Mouse (Mus musculus): ENCODE results near the gene Gng8. TPM values are rescaled to one million over a fixed set of nuclear protein-coding genes. Genes with fewer than 3 reads are reported as not detected.

Gene Gng8
- total and polyA plus RNA-seq, 2 experiments = 0.26 TPM; not detected in 1

DNA sequence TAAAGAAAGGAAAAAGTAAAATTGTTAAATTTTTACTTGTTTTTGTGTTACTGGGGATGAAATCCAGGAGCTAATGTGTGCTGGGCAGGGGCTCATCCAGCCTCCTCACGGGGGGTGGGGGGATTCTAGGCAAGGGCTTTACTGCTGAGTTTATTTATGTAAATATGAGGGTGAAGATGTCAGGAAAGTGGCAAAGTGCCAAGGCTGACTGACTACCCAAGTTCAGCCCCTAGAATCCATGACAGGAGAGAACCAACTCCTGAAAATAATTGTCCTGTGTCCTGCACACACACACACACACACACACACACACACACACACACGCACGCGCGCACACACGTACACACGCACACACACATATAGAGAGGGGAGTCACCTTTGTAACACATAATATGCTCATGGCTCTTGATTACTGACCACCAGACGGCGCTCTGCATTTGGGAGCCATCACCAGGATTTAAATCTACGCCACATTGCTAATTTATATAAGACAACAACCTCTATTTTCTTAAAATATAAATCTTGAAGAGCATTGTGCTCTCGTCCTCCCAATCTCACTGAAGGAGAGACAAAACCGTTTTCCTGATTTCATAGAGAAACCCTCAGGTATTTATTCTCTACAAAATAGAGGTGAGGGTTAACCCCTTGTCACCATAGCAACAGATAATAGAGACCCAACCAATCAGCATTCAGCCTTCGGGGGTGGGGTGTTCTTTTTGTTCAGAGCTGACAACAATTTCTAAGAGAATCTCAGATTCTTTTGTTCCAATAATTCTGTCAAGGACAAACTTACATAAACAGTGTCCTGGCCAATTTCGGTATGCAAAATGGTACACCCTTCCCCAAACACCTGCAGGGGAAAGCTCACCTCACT is 41.4 kb downstream of the Gng8 start:
- Histone ChIP-seq H3K36me3 (ENCODE audit: control insufficient read depth, insufficient read depth, low read length) (no peaks in the 10 kb centered on the region), H3K4me3 (ENCODE audit: insufficient read depth, low read depth, low read length) (no peak overlapping the region), H3K9ac (ENCODE audit: low read depth, low read length) (no peak overlapping the region), H3K27ac (replicated peaks; ENCODE audit: insufficient read depth, low read depth, low read length) (no peak overlapping the region), H3K27me3 (ENCODE audit: control insufficient read depth, insufficient read depth, low read length) (no peaks in the 10 kb centered on the region), H3K79me2 (ENCODE audit: control insufficient read depth, insufficient read depth, low read length) (no peaks in the 10 kb centered on the region), H3K4me1 (ENCODE audit: control insufficient read depth, insufficient read depth, low read length) (no peaks in the 10 kb centered on the region)
- 43% methylated on average over 14 of the region's 14 CpGs for WGBS
- no peak for DNase-seq (ENCODE audit: extremely low read depth, low read depth, low spot score)
- TF ChIP-seq CTCF (IDR thresholded peaks at IDR 0.05; ENCODE audit: low read depth, low read length) (peak; percentile 44; the same call in 1 of the 2 replicates), POLR2A (IDR thresholded peaks at IDR 0.05; ENCODE audit: extremely low read depth, insufficient read depth, low read length) (no peak)

DNA sequence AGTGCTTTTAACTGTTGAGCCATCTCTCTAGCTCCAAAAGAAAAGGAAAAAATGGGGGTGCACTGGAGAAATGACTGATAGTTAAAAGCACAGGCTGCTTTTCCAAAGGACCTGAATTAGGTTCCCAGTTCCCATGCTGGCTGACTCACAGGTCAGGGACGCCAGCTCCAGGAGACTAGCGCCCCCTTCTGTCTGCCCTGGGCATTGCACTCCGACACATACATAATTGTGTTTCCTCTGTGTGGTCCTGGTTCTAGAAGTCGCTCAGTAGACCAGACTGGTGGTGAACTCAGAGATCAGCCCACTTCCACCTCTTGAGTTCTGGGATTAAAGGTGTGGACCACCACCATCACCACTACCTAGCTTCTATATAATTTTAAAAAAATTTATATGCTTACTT is 45.7 kb downstream of the Gng8 start:
- DNase-seq (ENCODE audit: extremely low read depth, low read depth, low spot score) = no peak
- Histone ChIP-seq H3K4me3 (ENCODE audit: insufficient read depth, low read depth, low read length) (no peak overlapping the region), H3K9ac (ENCODE audit: low read depth, low read length) (no peak overlapping the region), H3K4me1 (ENCODE audit: control insufficient read depth, insufficient read depth, low read length) (no peaks in the 10 kb centered on the region), H3K36me3 (ENCODE audit: control insufficient read depth, insufficient read depth, low read length) (no peaks in the 10 kb centered on the region), H3K27me3 (ENCODE audit: control insufficient read depth, insufficient read depth, low read length) (no peaks in the 10 kb centered on the region), H3K79me2 (ENCODE audit: control insufficient read depth, insufficient read depth, low read length) (no peaks in the 10 kb centered on the region), H3K27ac (replicated peaks; ENCODE audit: insufficient read depth, low read depth, low read length) (no peak overlapping the region)
- TF ChIP-seq CTCF (IDR thresholded peaks at IDR 0.05; ENCODE audit: low read depth, low read length) = peak; percentile 54
- no peak for TF ChIP-seq POLR2A (IDR thresholded peaks at IDR 0.05; ENCODE audit: extremely low read depth, insufficient read depth, low read length)
- 56% methylated on average over 4 of the region's 4 CpGs for WGBS

DNA sequence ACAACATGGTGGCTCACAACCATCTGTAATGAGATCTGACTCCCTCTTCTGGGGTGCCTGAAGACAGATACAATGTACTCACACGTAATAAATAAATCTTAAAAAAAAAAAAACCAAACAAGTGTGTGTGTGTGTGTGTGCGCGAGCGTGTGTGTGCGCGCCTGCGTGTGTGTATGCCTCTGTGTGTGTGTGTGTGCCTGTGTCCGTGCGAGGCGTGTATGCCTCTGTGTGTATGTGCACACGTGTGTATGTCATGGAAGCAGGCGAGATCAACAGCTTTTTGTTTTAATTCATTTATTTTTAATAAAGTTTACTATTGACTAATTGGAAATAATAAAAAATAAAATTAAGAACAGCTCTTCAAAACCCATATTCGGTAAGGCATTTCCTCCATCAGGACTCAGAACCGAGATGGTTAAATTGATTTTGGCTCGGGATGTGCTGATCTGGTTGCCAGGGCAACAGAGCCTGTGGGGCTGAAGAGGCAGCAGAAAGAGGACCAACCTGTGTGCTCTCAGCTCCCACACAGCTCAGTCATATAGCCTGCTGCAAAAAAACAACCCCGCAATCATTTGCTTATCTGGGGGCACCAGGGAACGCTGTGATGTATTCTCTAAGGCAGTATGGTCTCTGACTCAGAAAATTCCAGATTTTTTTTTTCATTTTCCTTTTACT is 46.7 kb downstream of the Gng8 start:
- no peaks in the 10 kb centered on the region for H3K79me2 ChIP-seq (ENCODE audit: control insufficient read depth, insufficient read depth, low read length)
- TF ChIP-seq CTCF (IDR thresholded peaks at IDR 0.05; ENCODE audit: low read depth, low read length) (no peak), POLR2A (IDR thresholded peaks at IDR 0.05; ENCODE audit: extremely low read depth, insufficient read depth, low read length) (no peak)
- no peaks in the 10 kb centered on the region for H3K27me3 ChIP-seq (ENCODE audit: control insufficient read depth, insufficient read depth, low read length)
- no peaks in the 10 kb centered on the region for H3K36me3 ChIP-seq (ENCODE audit: control insufficient read depth, insufficient read depth, low read length)
- H3K4me3 ChIP-seq (ENCODE audit: insufficient read depth, low read depth, low read length) = no peak overlapping the region
- 68% methylated on average over 17 of the region's 17 CpGs for WGBS
- H3K4me1 ChIP-seq (ENCODE audit: control insufficient read depth, insufficient read depth, low read length) = no peaks in the 10 kb centered on the region
- no peak overlapping the region for H3K9ac ChIP-seq (ENCODE audit: low read depth, low read length)
- H3K27ac ChIP-seq (replicated peaks; ENCODE audit: insufficient read depth, low read depth, low read length) = no peak overlapping the region
- no peak for DNase-seq (ENCODE audit: extremely low read depth, low read depth, low spot score)

DNA sequence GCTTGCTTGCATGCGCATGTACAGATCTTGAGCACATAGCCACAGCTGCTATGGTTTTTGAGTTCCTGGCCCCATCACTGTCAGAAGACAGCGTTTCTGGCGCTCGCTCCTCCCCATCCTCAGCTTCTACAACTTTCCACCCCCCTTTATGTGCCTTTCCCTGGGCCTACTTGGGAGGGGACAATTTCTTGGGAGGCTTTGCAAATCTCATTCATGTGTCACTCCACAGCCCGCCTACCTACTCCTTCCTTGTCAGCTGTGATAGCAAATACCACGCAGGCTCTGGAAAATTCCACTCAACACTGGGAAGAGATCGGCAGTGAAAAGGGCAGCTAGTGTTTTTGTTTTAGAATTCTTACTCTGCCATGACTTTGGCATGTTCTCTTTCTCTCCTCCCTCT is 48.7 kb downstream of the Gng8 start:
- TF ChIP-seq POLR2A (IDR thresholded peaks at IDR 0.05; ENCODE audit: extremely low read depth, insufficient read depth, low read length) = no peak
- Histone ChIP-seq H3K27ac (replicated peaks; ENCODE audit: insufficient read depth, low read depth, low read length) (no peak overlapping the region), H3K9ac (ENCODE audit: low read depth, low read length) (no peak overlapping the region), H3K4me1 (ENCODE audit: control insufficient read depth, insufficient read depth, low read length) (no peaks in the 10 kb centered on the region), H3K36me3 (ENCODE audit: control insufficient read depth, insufficient read depth, low read length) (no peaks in the 10 kb centered on the region), H3K79me2 (ENCODE audit: control insufficient read depth, insufficient read depth, low read length) (no peaks in the 10 kb centered on the region), H3K27me3 (ENCODE audit: control insufficient read depth, insufficient read depth, low read length) (peaks cover 8% of the 10 kb centered on the region), H3K4me3 (ENCODE audit: insufficient read depth, low read depth, low read length) (no peak overlapping the region)
- WGBS = 79% methylated on average over 7 of the region's 7 CpGs
- no peak for DNase-seq (ENCODE audit: extremely low read depth, low read depth, low spot score)

DNA sequence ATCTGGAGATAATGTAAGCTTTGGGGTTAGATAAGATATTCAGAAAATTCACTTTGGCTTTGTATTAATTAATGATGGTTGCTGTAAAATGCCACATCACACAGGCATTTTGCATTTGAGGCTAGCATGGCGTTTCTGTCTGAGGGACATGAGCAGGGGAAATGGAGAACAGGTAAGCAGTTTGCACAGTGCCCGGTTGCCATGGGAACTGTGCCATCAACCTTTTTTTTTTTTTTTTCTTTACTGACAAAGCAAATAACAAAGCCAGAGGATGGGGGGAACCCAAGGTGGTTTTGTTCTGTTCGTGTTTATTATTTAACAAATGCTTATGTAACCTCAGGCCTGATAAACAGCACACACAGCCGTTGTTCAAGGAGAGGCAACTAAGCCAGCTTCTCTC is 51.3 kb downstream of the Gng8 start:
- peaks cover 18% of the 10 kb centered on the region for H3K27me3 ChIP-seq (ENCODE audit: control insufficient read depth, insufficient read depth, low read length)
- H3K36me3 ChIP-seq (ENCODE audit: control insufficient read depth, insufficient read depth, low read length) = no peaks in the 10 kb centered on the region
- no peak overlapping the region for H3K4me3 ChIP-seq (ENCODE audit: insufficient read depth, low read depth, low read length)
- no peak for DNase-seq (ENCODE audit: extremely low read depth, low read depth, low spot score)
- no peaks in the 10 kb centered on the region for H3K79me2 ChIP-seq (ENCODE audit: control insufficient read depth, insufficient read depth, low read length)
- TF ChIP-seq CTCF (IDR thresholded peaks at IDR 0.05; ENCODE audit: low read depth, low read length) (no peak), POLR2A (IDR thresholded peaks at IDR 0.05; ENCODE audit: extremely low read depth, insufficient read depth, low read length) (no peak)
- H3K27ac ChIP-seq (replicated peaks; ENCODE audit: insufficient read depth, low read depth, low read length) = no peak overlapping the region
- no peaks in the 10 kb centered on the region for H3K4me1 ChIP-seq (ENCODE audit: control insufficient read depth, insufficient read depth, low read length)
- no peak overlapping the region for H3K9ac ChIP-seq (ENCODE audit: low read depth, low read length)
- 53% methylated on average over 4 of the region's 4 CpGs for WGBS

All from liver, adult 2 months (tissue).